Mouse (Mus musculus): ENCODE measurements around the gene Polr2i.

GRCm38 (mm10) chr7:30234276-30234858 lies 2.6 kb downstream of the Polr2i start:
- TF ChIP-seq CTCF (IDR thresholded peaks at IDR 0.05; ENCODE audit: extremely low read depth, insufficient read length, insufficient replicate concordance, low read depth, low read length), result no peak
- no peak for TF ChIP-seq POLR2A (IDR thresholded peaks at IDR 0.05; ENCODE audit: low read depth, low read length)
